Mouse (Mus musculus): ENCODE measurements around the gene Galk1. TPM values are rescaled to one million over a fixed set of nuclear protein-coding genes. Genes with fewer than 3 reads are reported as not detected.
"Not testable (repeated sequence)": the region's sequence is repeated elsewhere in the genome, so short reads cannot be mapped to it uniquely, and the experiment has no call there.

Gene Galk1
- polyA plus RNA-seq, 1 experiment = 51.7 TPM

DNA sequence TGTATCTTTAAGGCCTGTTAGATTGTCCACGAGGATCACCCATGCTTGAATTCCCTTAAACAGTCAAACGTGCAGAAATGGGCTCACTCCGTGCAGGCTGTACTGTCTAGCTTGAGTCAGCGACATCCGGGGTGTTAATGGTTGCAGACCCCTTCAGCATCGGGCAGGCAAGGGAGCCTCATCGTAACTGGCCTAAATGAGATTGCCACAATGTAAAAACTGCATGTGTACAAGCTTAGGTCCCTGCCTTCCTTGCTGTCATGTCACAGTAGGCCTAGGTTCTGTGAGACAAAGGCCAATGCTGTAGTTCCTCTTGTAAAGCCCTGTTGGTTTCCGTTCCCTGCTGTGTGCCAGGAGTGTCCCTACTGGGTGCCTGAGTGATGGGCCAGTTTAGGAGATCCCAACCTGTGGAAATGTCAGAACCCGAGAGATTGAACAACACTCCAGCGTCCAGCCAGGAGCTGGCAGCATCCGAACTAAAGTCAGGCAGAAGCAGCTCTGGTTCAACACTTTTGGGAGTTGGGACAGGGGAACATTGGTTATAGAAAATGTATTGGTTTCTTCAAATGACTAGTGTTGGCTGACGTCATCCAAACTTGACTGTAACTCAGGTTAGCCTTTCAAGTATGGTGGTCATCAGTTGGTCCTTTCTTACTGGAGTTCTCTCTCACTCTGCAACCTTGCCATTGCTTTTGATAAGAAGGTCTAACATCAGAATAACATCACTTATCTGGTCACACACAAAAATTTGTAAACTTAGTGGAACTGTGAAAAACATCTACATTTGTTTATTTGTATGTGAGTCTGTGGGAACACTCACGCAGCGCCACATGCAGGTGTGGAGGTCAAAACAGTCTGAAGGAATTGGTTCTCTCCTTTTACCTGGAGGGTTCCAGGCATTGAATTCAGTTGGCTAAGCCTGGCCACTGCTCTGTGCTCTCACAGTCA is 18.7 kb upstream of the Galk1 start:
- no peak for DNase-seq (ENCODE audit: low spot score)

DNA sequence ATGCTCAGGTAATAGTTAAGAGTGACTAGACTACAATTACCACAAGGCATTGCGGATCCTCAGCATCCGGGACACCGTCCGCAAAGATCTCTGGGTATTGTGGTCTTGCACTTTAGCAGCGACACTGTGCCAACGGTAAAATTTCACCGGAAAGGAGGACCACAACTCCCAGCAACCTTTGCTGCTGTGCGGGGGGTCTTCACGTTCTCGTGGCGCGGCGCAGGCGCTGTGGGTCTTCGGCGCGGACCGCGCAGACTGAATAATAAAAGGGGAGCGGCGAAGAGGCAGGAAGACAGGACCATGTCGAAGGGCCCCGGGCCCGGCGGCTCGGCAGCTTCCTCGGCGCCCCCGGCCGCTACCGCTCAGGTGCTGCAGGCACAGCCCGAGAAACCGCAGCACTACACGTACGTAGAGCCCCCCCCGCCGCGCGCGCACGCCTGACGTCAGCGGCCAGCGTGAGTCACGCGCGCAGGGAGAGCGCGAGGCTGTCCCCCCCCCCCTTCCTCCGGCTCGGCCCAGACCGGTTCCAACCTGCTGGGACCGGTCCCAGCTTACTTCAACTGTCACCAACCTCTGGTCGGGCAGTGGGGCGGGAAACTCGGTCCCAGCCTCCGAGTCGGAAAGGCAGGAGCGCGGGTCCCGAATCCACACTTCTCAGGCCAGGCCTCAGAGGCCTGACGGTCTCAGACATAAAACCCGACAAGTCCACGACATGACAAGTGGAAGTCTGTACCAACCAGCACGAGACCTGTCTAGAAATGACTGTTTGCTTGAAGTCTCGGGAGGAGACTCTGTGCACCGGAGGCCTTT is 17.8 kb upstream of the Galk1 start, which contains the start of gene Unk:
Gene Unk, plus strand, starts transcription at position 235 of the 810 bp plus-strand sequence.
- peak; percentile 90 for DNase-seq (ENCODE audit: low spot score)

DNA sequence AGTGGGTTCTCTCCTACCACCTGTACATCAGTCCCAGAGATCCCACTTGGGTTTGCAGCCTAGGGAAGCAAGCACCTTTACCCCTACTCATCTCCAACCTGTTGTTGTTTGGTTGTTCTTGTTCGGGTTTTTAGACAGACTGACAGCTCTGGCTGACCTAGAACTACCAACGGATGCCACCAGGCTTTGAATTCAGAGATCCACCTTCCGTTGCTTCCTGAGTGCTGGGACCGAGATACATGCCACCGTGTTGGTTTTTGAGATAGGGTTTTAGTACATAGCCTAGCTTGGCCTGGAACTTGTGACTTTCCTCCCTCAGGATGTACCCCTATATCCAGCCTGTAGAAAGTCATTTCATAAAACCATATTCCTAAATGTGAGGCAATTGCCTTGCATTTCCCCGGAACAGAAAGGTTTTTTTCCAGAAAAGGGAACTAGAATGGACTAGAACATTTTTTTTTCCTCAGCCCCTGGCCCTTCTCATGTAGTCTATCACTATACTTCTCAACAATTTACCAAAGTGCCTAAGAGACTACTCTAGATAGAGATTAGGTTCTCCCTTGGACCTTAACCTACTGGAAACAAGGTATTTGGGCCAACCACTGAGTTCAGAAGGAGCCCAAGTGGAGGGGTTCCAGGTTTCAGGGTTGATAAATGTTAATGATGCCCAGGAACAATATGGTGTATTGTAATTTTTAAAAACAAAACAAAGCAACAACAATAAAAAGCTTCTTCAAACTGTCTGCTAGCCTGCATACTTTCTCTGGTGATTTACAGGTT is 16.8 kb upstream of the Galk1 start:
- DNase-seq (ENCODE audit: low spot score) = no peak

DNA sequence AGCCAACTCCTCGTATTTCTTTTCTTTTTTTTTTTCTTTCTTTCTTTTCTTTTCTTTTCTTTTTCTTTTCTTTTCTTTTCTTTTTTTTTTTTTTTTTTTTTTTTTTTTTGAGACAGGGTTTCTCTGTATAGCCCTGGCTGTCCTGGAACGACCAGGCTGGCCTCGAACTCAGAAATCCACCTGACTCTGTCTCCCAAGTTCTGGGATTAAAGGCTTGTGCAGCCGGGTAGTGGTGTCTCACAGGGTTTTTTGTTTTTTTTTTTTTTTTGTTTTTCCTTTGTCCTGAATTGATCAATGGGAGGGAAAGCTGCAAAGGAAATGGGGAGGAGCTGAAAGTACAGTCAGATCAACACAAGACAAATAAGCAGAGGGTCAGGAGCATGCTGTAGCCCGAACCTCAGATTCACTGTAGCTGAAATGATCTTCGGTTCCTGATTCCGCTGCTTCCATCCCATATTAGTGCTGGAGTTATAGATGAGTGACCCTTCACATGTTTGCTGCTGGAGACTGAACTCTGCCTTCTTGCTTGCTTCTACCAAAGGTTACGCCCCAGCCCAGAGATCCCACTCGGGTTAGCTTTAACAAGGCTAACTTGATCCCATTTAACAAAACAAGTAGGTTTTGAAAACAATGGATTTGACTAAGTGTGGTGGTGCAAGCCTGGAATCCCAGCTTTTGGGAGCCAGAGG is 15.8 kb upstream of the Galk1 start:
- DNase-seq (ENCODE audit: low spot score) = no peak

DNA sequence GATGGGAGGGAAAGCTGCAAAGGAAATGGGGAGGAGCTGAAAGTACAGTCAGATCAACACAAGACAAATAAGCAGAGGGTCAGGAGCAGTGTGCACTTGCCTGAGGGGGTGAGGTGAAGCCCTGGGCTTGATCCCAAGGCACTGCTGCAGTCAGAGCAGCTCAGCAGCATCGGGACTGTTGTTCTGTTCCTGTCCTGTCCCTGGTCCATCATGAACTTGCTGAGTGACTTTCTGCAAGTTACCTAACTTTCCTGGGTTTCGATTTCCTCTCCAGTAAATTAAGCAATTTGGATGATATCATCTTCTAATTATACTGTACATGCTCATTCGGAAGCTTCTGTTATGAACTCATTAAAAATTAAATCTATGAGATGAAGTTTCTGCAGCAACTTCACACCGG is 15.2 kb upstream of the Galk1 start, which contains the start of gene H3f3b:
Gene H3f3b, minus strand, starts transcription at position 207 of the 400 bp plus-strand sequence.
- no peak for DNase-seq (ENCODE audit: low spot score)

DNA sequence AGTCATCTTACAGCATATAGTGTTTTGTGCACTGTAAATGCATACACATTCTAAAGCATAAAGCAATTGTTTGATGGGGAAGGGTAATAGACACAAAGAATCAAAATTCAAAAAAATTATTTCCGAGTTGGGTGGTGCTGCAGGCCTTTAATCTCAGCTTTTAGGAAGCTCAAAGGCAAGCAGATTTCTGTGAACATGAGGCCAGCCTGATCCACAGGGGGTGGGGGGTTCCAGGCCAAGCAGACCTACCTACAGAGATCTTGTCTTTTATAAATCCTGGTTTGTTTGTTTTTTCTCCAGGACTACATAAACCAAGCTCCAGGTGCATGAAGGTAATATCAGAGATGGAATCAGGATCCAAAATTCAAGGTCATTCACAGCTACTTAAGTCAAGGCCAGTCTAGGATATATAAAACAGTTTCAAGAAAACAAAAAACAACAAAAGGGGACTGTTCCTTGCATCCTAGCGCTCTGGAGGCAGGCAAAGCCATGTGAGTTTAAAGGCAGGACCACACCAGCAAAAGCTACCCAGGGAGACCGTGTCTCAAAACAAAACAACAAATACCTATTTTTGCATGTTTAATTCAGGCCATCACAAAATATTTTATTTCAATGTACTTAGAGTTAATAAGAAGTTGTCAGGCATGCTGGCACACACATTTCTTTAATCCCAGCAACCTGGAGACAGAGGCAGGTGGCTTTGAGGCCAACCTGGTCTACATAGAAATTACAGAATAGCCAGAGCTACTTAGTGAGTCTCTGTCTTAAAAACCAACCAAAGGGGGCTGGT is 12.7 kb upstream of the Galk1 start:
- no peak for DNase-seq (ENCODE audit: low spot score)

DNA sequence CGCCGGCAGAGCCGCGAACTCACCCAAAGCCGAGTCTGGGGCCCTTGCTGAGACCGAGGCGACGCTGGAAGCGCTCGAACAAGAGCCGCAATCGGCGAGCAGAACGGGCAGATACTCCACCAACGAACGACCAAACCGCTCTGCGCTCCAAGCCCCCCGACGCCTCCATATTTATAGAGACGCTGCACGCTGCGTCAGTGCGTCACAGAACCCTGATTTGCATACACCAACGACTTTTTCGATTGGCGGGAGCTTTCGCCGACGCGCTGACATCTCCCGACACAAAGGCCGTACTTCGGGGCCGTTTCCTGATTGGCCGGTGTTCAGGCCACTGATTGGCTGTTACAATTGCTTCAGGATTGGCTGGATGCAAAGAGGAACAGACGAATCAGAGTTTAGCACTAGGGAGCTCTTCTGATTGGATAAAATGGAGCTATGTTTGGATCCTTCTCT is 11.9 kb upstream of the Galk1 start:
- no peak for DNase-seq (ENCODE audit: low spot score)

DNA sequence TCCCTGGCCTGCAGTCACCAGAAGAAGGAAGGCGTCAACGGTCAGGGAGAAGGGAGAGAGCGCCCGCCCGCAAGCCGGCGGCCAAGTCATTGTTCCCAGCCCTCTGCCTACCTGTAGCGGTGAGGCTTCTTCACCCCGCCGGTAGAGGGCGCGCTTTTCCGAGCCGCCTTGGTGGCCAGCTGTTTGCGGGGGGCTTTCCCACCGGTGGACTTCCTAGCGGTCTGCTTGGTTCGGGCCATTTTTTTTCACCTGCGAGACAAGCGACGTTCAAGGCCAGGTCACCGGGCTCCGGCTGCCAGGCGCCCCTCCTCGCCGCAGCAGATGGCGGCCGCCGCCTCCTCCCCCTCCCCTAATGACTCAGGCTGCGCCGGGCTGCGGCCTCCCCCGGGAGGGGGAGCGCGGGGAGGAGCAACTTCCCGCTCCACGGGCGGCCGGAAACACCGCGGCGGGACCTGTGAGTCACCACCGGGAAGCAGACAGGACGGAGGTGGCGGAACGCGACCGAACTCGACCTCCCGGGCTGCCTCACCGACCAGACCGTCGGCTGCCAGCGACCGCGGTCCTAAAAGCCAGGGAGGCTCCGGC is 11.3 kb upstream of the Galk1 start:
- peak; percentile 97 for DNase-seq (ENCODE audit: low spot score)

DNA sequence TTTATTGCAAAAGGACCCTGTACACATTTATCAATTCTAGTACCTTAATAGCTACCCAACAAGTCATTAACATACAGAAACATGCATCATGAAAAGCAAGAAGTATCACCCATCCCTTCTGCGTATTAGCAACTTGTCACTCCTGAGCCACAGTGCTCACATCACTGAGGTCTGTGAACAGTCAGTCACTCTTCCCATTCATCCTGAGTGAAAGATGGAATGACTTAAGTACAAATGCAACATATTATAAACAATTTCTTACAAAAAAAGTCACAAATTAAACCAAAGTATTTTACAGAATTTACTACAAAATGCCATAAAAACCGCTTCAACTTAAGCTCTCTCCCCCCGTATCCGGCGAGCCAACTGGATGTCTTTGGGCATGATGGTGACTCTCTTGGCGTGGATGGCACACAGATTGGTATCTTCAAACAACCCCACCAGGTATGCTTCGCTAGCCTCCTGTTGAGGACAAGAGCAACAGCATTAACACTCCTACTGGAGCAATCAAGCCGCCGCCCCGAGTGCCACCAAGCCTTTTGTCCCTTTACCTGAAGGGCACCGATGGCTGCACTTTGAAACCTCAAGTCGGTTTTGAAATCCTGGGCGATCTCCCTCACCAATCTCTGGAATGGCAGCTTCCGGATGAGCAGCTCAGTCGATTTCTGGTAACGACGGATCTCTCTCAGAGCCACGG is 10.7 kb upstream of the Galk1 start:
- DNase-seq (ENCODE audit: low spot score) = not testable (repeated sequence)

DNA sequence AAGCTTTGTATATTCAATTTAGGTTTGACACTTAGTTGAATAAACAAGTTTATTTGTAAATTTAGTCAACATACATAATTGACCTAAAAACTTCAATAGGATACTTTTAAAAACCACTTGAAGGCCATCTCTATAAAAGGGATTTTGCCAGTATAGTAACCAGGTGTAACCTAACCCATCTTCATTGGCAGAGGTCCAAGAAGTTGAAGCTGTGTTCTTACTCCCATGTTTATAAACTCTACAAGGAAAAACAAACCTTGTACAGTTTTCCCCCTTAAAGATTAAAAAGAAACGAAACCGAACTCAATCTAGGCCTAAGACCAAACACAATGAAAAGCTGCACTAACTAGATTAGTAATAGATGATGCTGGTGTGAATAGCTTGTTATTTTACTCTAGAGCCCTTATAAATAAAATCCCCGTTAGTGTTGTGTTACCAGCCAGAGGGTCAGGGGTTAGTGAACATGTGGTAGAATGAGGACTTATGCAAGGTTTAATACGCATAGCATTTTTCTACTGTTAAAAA is 9.8 kb upstream of the Galk1 start:
- no peak for DNase-seq (ENCODE audit: low spot score)

DNA sequence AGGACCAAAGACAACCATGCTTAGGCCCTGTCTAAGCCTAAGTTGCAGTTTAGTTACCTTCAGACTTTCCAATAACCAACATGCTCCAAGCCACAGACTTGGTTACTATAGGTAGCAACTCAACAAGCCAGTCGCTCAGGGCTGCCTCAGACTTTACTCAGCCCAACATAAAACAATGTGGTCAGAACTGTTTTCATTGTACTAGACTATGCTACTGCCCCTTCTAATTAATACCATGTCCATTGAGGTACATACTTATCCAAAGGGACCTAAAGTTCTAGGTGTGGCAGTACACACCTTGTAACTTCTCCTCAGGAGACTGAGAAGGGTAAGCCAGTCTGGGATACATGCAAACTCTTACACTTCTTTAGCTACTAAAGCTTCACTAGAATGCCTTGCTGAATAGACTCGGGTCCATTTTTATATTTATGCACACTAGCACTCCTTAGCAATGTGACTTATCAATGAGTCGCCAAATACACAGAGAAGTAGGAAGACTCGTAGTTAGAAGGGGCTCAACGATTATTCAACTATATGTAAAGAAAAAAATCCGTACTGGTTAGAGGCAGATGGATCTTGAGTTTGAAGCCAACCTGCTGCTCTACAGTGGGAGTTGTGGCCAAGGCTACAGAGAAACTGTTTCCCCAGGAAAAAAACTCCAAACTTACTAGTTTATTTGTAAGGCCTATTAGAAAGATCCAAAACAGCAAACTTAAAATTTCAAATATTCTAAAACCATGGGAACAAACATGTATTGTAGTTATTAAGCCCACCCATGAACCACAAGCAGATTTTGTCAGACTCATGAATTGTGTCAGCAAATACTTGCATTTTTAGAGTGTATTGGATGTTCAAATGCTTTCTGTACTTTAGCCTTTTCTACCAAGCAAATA is 9.1 kb upstream of the Galk1 start:
- no peak for DNase-seq (ENCODE audit: low spot score)

DNA sequence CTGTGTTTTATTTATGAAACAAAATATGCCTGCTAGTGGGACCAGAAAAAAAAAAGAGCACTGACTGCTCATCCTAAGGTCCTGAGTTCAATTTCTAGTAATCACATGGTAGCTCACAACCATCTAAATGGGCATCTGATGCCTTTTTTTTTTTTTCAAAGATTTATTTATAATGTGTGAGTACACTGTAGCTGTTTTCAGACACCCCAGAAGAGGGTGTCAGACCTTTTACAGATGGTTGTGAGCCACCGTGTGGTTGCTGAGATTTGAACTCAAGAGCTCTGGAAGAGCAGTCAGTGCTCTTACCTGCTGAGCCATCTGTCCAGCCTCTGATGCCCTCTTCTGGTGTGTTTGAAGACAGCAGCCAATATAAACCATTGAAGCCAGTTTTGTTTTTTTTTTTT is 8.0 kb upstream of the Galk1 start:
- DNase-seq (ENCODE audit: low spot score) = no peak

DNA sequence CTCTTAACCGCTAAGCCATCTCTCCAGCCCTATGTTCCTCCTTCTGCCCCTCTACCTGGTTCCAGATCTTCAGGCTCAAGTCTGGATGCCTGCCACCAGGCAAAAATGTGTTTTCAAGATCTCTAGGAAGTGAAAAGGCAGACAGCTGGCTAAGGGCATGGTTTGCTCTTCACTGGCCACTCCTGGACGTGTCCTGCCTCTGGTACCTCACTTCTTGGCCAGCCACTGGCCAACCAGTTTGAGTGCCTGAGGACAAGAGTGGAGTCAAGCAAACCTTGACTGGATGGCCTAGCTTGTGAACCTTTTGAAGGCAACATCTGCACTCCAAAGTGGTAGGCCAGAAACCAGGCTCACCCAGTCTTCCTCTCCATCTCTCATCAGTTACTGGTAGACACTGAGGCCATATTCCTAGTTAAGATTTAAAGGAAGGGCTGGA is 7.5 kb upstream of the Galk1 start:
- DNase-seq (ENCODE audit: low spot score) = no peak

DNA sequence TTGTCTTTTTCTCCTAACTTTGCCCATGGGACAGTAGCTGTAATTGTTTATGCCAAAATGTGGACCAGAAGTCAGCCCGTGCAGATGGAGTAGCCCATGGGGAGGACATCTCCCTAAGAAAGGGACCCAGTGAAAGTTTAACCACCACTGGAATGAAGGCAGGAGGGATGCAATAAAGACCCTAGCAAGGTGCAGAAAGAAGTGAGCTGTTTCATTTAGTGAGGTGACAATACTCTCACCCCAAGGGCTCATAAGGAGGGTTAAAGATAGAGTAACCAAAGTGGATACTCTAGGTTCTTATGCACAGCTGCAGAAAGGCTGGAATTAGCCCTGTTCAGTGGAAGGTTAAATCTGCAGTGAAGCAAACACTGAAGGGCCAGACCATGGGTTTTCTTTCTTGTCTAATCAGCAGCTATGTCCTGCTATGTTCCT is 6.9 kb upstream of the Galk1 start:
- DNase-seq (ENCODE audit: low spot score) = no peak

DNA sequence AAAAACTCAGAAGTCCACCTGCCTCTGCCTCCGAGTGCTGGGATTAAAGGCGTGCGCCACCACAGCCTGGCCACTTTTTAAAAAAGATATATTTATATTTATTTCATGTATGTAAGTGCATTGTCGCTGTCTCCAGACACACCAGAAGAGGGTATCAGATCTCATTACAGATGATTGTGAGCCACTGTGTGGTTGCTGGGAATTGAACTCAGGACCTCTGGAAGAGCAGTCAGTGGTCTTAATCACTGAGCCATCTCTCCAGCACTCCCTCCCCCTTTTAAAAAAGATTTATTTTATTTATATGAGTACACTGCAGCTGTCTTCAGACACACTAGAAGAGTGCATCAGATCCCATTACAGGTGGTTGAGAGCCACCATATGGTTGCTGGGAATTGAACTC is 6.3 kb upstream of the Galk1 start:
- not testable (repeated sequence) for DNase-seq (ENCODE audit: low spot score)

DNA sequence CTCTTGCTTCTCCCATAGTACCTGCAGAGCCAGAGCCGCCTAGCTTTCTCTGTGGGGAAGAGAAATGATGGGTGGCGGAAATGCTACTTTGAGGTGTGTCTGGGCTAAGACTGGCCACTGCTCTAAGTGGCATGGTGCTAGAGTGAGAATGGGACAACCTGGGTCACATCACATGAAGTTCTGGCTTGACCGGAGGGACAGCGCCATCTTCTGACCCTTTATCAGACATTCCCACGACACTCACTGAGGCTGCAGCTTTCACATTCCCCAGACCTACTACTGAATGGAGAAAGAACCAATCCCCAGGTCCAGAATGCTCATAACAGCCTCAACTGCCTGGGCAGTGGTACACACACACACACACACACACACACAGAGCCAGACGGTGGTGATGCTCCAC is 5.6 kb upstream of the Galk1 start:
- DNase-seq (ENCODE audit: low spot score) = no peak

DNA sequence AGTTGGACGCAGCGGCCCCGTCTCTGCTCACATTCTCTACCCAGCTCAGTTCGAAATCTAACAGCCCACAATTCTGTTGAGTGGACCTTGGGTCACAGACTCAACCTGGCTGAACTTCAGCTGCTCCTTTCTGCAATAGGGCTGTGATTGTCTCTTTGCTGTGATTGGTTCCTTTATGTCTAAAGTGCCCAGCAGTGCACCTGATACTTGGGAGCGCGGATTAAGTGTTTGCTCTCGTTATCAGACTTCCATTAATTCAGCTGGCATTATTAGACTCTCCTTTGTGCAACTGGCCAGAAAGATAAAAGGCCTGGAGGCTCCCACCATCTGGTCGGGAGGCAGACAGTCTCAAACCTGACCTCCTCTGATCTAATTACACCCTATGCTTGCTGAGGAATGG is 2.3 kb upstream of the Galk1 start:
- DNase-seq (ENCODE audit: low spot score) = no peak

Measured in urinary bladder, adult 2 months (tissue).